Mouse (Mus musculus): ENCODE results near the gene Dnmt3b. TPM values are rescaled to one million over a fixed set of nuclear protein-coding genes. Genes with fewer than 3 reads are reported as not detected.
A peak's percentile ranks its signal among the peaks of the same experiment; 100 is the strongest.
"Not testable (repeated sequence)": the region's sequence is repeated elsewhere in the genome, so short reads cannot be mapped to it uniquely, and the experiment has no call there.

The Dnmt3b gene
- polyA plus RNA-seq, 1 experiment from 2014 or later, result 4.3 TPM

- no peak overlapping the region for H3K4me2 ChIP-seq
- H3K27ac ChIP-seq (replicated peaks), result peak overlapping the region; percentile 56
- H3K9ac ChIP-seq, result 0 out of 2 replicates have a peak overlapping the region, but pooled peaks have one; percentile 15
- no peak for ATAC-seq (ENCODE audit: insufficient read depth)
- no peaks in the 10 kb centered on the region for H3K27me3 ChIP-seq
- H3K36me3 ChIP-seq (replicated peaks), result no peaks in the 10 kb centered on the region
- 56% methylated on average over 4 of the region's 4 CpGs for WGBS (ENCODE audit: insufficient replicate concordance)
- H3K4me3 ChIP-seq (replicated peaks), result no peak overlapping the region
- H3K9me3 ChIP-seq (replicated peaks), result no peaks in the 10 kb centered on the region
- peaks cover 21% of the 10 kb centered on the region for H3K4me1 ChIP-seq (replicated peaks)
These were observed 64.0 kb downstream of the Dnmt3b start for GRCm38 (mm10) chr2:153713227-153713626.

DNA sequence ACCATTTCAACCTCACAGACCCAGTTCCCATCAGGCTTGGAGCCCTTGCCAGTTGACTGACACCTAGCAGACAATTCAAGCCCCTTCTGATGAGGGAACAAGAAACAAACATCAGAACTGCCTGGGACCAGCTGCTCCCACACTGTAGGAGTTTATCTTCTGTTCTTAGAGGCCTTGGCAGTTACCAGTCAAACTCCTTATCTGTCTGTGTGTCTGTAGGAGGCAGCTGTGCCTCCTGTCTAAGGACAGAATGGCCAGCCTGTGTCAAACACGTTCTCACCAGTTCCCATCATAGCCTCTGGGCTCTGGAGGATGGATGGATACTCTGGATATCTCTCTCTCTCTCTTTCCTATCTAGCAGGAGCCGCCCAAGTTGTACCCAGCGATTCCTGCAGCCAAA lies 68.6 kb downstream of the Dnmt3b start:
- 16% methylated on average over 3 of the region's 3 CpGs for WGBS (ENCODE audit: insufficient replicate concordance)
- Histone ChIP-seq H3K4me2 (peak overlapping the region; percentile 23), H3K27ac (replicated peaks) (peak overlapping the region; percentile 48), H3K4me1 (replicated peaks) (peaks cover 16% of the 10 kb centered on the region)
- not testable (repeated sequence) for H3K36me3 ChIP-seq (replicated peaks); H3K4me3 ChIP-seq (replicated peaks); H3K9me3 ChIP-seq (replicated peaks); H3K27me3 ChIP-seq; H3K9ac ChIP-seq
- ATAC-seq (ENCODE audit: insufficient read depth), result peak; percentile 84

- Histone ChIP-seq H3K27ac (replicated peaks) (peak overlapping the region; percentile 48), H3K4me1 (replicated peaks) (peaks cover 32% of the 10 kb centered on the region), H3K9me3 (replicated peaks) (no peaks in the 10 kb centered on the region), H3K9ac (no peak overlapping the region), H3K36me3 (replicated peaks) (no peaks in the 10 kb centered on the region), H3K27me3 (no peaks in the 10 kb centered on the region), H3K4me2 (no peak overlapping the region), H3K4me3 (replicated peaks) (no peak overlapping the region)
- 26% methylated on average over 1 of the region's 1 CpGs for WGBS (ENCODE audit: insufficient replicate concordance)
- peak; percentile 51; the same call in 1 of the 2 replicates for ATAC-seq (ENCODE audit: insufficient read depth)
These were observed 73.8 kb downstream of the Dnmt3b start for GRCm38 (mm10) chr2:153723098-153723497.

- Histone ChIP-seq H3K9me3 (replicated peaks) (no peaks in the 10 kb centered on the region), H3K4me1 (replicated peaks) (peaks cover 27% of the 10 kb centered on the region), H3K27ac (replicated peaks) (peak overlapping the region; percentile 63), H3K4me2 (peak overlapping the region; percentile 13; the same call in 1 of the 2 replicates), H3K4me3 (replicated peaks) (no peak overlapping the region), H3K36me3 (replicated peaks) (no peaks in the 10 kb centered on the region), H3K9ac (no peak overlapping the region), H3K27me3 (no peaks in the 10 kb centered on the region)
- WGBS (ENCODE audit: insufficient replicate concordance), result 29% methylated on average over 2 of the region's 2 CpGs
- ATAC-seq (ENCODE audit: insufficient read depth), result peak; percentile 78
These were observed 75.2 kb downstream of the Dnmt3b start for GRCm38 (mm10) chr2:153724424-153724823.

DNA sequence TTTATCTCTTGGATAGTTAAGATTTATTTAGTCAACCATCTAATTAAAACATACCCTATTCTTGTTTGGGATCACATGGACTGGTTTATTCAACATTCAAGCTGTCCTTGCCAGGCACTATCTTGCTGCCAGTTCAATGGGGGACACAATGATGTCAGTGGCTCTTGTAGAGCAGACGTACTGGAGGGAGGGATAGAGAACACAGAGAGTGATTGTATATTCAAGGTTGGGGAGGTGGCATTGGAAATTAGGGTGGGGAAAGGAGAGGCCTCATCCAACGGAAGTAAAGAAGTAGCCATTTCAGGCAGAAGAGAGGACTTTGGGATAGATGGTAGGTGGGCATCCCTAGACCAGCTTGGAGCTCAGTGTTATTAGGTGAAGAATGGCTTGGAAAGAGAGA lies 75.6 kb downstream of the Dnmt3b start:
- Histone ChIP-seq H3K4me1 (replicated peaks) (peaks cover 27% of the 10 kb centered on the region), H3K27ac (replicated peaks) (peak overlapping the region; percentile 63), H3K9ac (no peak overlapping the region), H3K36me3 (replicated peaks) (no peaks in the 10 kb centered on the region), H3K9me3 (replicated peaks) (no peaks in the 10 kb centered on the region), H3K4me3 (replicated peaks) (no peak overlapping the region), H3K4me2 (peak overlapping the region; percentile 13; the same call in 1 of the 2 replicates), H3K27me3 (no peaks in the 10 kb centered on the region)
- WGBS (ENCODE audit: insufficient replicate concordance), result 37% methylated on average over 2 of the region's 2 CpGs
- no peak for ATAC-seq (ENCODE audit: insufficient read depth)

- H3K27me3 ChIP-seq, result no peaks in the 10 kb centered on the region
- no peak overlapping the region for H3K9ac ChIP-seq
- no peak for ATAC-seq (ENCODE audit: insufficient read depth)
- no peak overlapping the region for H3K4me3 ChIP-seq (replicated peaks)
- WGBS (ENCODE audit: insufficient replicate concordance), result 88% methylated on average over 4 of the region's 4 CpGs
- H3K27ac ChIP-seq (replicated peaks), result no peak overlapping the region
- no peaks in the 10 kb centered on the region for H3K9me3 ChIP-seq (replicated peaks)
- H3K4me2 ChIP-seq, result no peak overlapping the region
- no peaks in the 10 kb centered on the region for H3K36me3 ChIP-seq (replicated peaks)
- peaks cover 27% of the 10 kb centered on the region for H3K4me1 ChIP-seq (replicated peaks)
These were observed 76.0 kb downstream of the Dnmt3b start for GRCm38 (mm10) chr2:153725291-153725690.

- Histone ChIP-seq H3K9me3 (replicated peaks) (no peaks in the 10 kb centered on the region), H3K27me3 (no peaks in the 10 kb centered on the region), H3K27ac (replicated peaks) (no peak overlapping the region), H3K4me3 (replicated peaks) (no peak overlapping the region), H3K9ac (no peak overlapping the region), H3K4me2 (no peak overlapping the region), H3K4me1 (replicated peaks) (no peaks in the 10 kb centered on the region), H3K36me3 (replicated peaks) (no peaks in the 10 kb centered on the region)
- WGBS (ENCODE audit: insufficient replicate concordance), result 39% methylated on average over 4 of the region's 4 CpGs
- ATAC-seq (ENCODE audit: insufficient read depth), result no peak
These were observed 84.8 kb downstream of the Dnmt3b start for GRCm38 (mm10) chr2:153734033-153734432.

Other genes starting within 250 kb of the Dnmt3b start
- gene 4930404H24Rik, start 156.7 kb upstream of the Dnmt3b start, polyA plus RNA-seq (2015; fragmentation: Nextera tagmentation; extraction: Ambion mirVana), result not detected in 2 replicates
- gene Nol4l, start 119.5 kb upstream of the Dnmt3b start, polyA plus RNA-seq (2015; fragmentation: Nextera tagmentation; extraction: Ambion mirVana), result 4.7 and 4.9 TPM in 2 replicates
- 28.1 and 28.2 TPM in 2 replicates for gene Commd7, start 16.7 kb upstream of the Dnmt3b start, polyA plus RNA-seq (2015; fragmentation: Nextera tagmentation; extraction: Ambion mirVana)
- gene Dnmt3c, start 47.2 kb downstream of the Dnmt3b start, polyA plus RNA-seq (2015; fragmentation: Nextera tagmentation; extraction: Ambion mirVana), result 0.67 and 0.81 TPM in 2 replicates
- 99.0 and 111 TPM in 2 replicates for gene Mapre1, start 91.8 kb downstream of the Dnmt3b start, polyA plus RNA-seq (2015; fragmentation: Nextera tagmentation; extraction: Ambion mirVana)
- gene Efcab8, start 130.5 kb downstream of the Dnmt3b start, polyA plus RNA-seq (2015; fragmentation: Nextera tagmentation; extraction: Ambion mirVana), result 0.07 and 0.08 TPM in 2 replicates
- not detected in 2 replicates for gene Sun5, start 221.6 kb downstream of the Dnmt3b start, polyA plus RNA-seq (2015; fragmentation: Nextera tagmentation; extraction: Ambion mirVana)
- not detected in 2 replicates for gene Bpifb2, start 225.6 kb downstream of the Dnmt3b start, polyA plus RNA-seq (2015; fragmentation: Nextera tagmentation; extraction: Ambion mirVana)